Mouse (Mus musculus) NIH3T3 (cell line): ENCODE data around the gene Pdcd5.
A peak's percentile ranks its signal among the peaks of the same experiment; 100 is the strongest.

Experiments used
- DNase-seq: peaks from one replicate; pipeline ENCODE4 v3.0.0-alpha.2; 2012; ENCODE audit warnings: low read depth

Pdcd5 gene

GRCm38 (mm10) chr7:35646317-35647081 lies 822 bp downstream of the Pdcd5 start:
- peak; percentile 40 for DNase-seq

GRCm38 (mm10) chr7:35640072-35640471 lies 7.2 kb downstream of the Pdcd5 start:
- DNase-seq, result no peak

- DNase-seq, result no peak
These were observed 10.4 kb downstream of the Pdcd5 start for GRCm38 (mm10) chr7:35636874-35637273.

- peak; percentile 70 for DNase-seq
These were observed 11.1 kb downstream of the Pdcd5 start for GRCm38 (mm10) chr7:35636229-35636628.

- DNase-seq, result peak; percentile 66
These were observed 18.8 kb downstream of the Pdcd5 start for GRCm38 (mm10) chr7:35628496-35628895.

- DNase-seq, result no peak
These were observed 19.9 kb downstream of the Pdcd5 start for GRCm38 (mm10) chr7:35627371-35627770.

- peak; percentile 14 for DNase-seq
These were observed 21.3 kb downstream of the Pdcd5 start for GRCm38 (mm10) chr7:35626038-35626437.

- DNase-seq, result no peak
These were observed 24.7 kb downstream of the Pdcd5 start for GRCm38 (mm10) chr7:35622626-35623025.

- no peak for DNase-seq
These were observed 29.8 kb downstream of the Pdcd5 start for GRCm38 (mm10) chr7:35617513-35617912.

- DNase-seq, result no peak
These were observed 38.1 kb downstream of the Pdcd5 start for GRCm38 (mm10) chr7:35609245-35609644.

GRCm38 (mm10) chr7:35606816-35607215 lies 40.5 kb downstream of the Pdcd5 start:
- DNase-seq, result no peak

GRCm38 (mm10) chr7:35602766-35603165 lies 44.6 kb downstream of the Pdcd5 start:
- no peak for DNase-seq

GRCm38 (mm10) chr7:35601106-35601505 lies 46.2 kb downstream of the Pdcd5 start:
- no peak for DNase-seq

GRCm38 (mm10) chr7:35600031-35600430 lies 47.3 kb downstream of the Pdcd5 start:
- no peak for DNase-seq

- DNase-seq, result peak; percentile 55
These were observed 47.8 kb downstream of the Pdcd5 start for GRCm38 (mm10) chr7:35599492-35599891.

GRCm38 (mm10) chr7:35594311-35594710 lies 53.0 kb downstream of the Pdcd5 start:
- no peak for DNase-seq
